Mouse (Mus musculus) ES-Bruce4 (cell line): ENCODE data around the gene Tmem267. TPM values are rescaled to one million over a fixed set of nuclear protein-coding genes. Genes with fewer than 3 reads are reported as not detected.

Source experiments
- H3K27ac ChIP-seq: 2 replicates; pipeline ENCODE4 v1.5.1; 2012; ENCODE audit warnings: low read length, inconsistent platforms; ENCODE audit not compliant: insufficient read depth
- H3K27me3 ChIP-seq: 2 replicates; pipeline ENCODE4 v1.6.1; 2012; ENCODE audit warnings: mild to moderate bottlenecking, low read length, inconsistent platforms; ENCODE audit not compliant: control insufficient read depth, poor library complexity, insufficient read depth, severe bottlenecking
- H3K36me3 ChIP-seq: 2 replicates; pipeline ENCODE4 v1.6.1; 2012; ENCODE audit warnings: inconsistent platforms, mild to moderate bottlenecking, low read length, moderate library complexity; ENCODE audit not compliant: control insufficient read depth, poor library complexity, insufficient read depth, severe bottlenecking
- H3K4me1 ChIP-seq: one replicate; pipeline ENCODE4 v1.8.1; 2011; ENCODE audit warnings: low read length; ENCODE audit not compliant: control insufficient read depth, insufficient read depth
- H3K4me3 ChIP-seq: 2 replicates; pipeline ENCODE4 v1.5.1; 2011; ENCODE audit warnings: low read depth, mild to moderate bottlenecking, low read length
- H3K9ac ChIP-seq: 2 replicates; pipeline ENCODE4 v1.6.1; 2012; ENCODE audit warnings: low read depth, mild to moderate bottlenecking, inconsistent platforms; ENCODE audit not compliant: poor library complexity, severe bottlenecking
- H3K9me3 ChIP-seq: replicated peaks from 2 replicates; pipeline ENCODE4 v1.6.1; 2012; ENCODE audit warnings: mild to moderate bottlenecking, low read length, inconsistent platforms; ENCODE audit not compliant: control insufficient read depth, poor library complexity, insufficient read depth, severe bottlenecking
- CTCF ChIP-seq: IDR thresholded peaks from one replicate; pipeline ENCODE4 v1.8.1; 2011; ENCODE audit warnings: low read depth, low read length
- EP300 ChIP-seq: IDR thresholded peaks from 2 replicates; pipeline ENCODE4 v1.6.1; 2011; ENCODE audit warnings: low read depth, low read length; ENCODE audit not compliant: insufficient read depth
- POLR2A ChIP-seq: IDR thresholded peaks from one replicate; pipeline ENCODE4 v1.8.1; 2011; ENCODE audit warnings: low read length; ENCODE audit not compliant: insufficient read depth
- polyA plus RNA-seq: library from polyadenylated mRNA; stranded (reverse); fragments of >200 nt; gene quantifications from 2 replicates; pipeline ENCODE4 v1.2.4, GENCODE M21; 2011; ENCODE audit warnings: low read depth; ENCODE audit not compliant: missing spikeins, insufficient read depth, insufficient read length

Tmem267 gene
- polyA plus RNA-seq, 1 experiment, result 16.6 TPM

- Histone ChIP-seq H3K27ac (no peak overlapping the region), H3K27me3 (no peaks in the 10 kb centered on the region), H3K9me3 (no peaks in the 10 kb centered on the region), H3K4me3 (no peak overlapping the region), H3K36me3 (no peaks in the 10 kb centered on the region), H3K4me1 (no peaks in the 10 kb centered on the region), H3K9ac (no peak overlapping the region)
- TF ChIP-seq POLR2A (no peak), CTCF (no peak), EP300 (no peak)
These were observed 150.0 kb downstream of the Tmem267 start for GRCm38 (mm10) chr13:119637837-119638236.

GRCm38 (mm10) chr13:119638449-119638848, 150.6 kb downstream of the Tmem267 start:
- Histone ChIP-seq H3K4me3 (no peak overlapping the region), H3K36me3 (no peaks in the 10 kb centered on the region), H3K4me1 (no peaks in the 10 kb centered on the region), H3K9ac (no peak overlapping the region), H3K27me3 (no peaks in the 10 kb centered on the region), H3K27ac (no peak overlapping the region), H3K9me3 (no peaks in the 10 kb centered on the region)
- no peak for TF ChIP-seq EP300
- TF ChIP-seq CTCF, result no peak
- no peak for TF ChIP-seq POLR2A

- TF ChIP-seq EP300, result no peak
- no peak for TF ChIP-seq CTCF
- H3K36me3 ChIP-seq, result no peaks in the 10 kb centered on the region
- no peak overlapping the region for H3K27ac ChIP-seq
- no peaks in the 10 kb centered on the region for H3K4me1 ChIP-seq
- no peaks in the 10 kb centered on the region for H3K27me3 ChIP-seq
- H3K9me3 ChIP-seq, result no peaks in the 10 kb centered on the region
- no peak overlapping the region for H3K9ac ChIP-seq
- H3K4me3 ChIP-seq, result no peak overlapping the region
These were observed 151.5 kb downstream of the Tmem267 start for GRCm38 (mm10) chr13:119639302-119639701.

GRCm38 (mm10) chr13:119640504-119640903, 152.7 kb downstream of the Tmem267 start:
- no peak overlapping the region for H3K4me3 ChIP-seq
- no peak overlapping the region for H3K9ac ChIP-seq
- H3K36me3 ChIP-seq, result no peaks in the 10 kb centered on the region
- no peaks in the 10 kb centered on the region for H3K9me3 ChIP-seq
- H3K27ac ChIP-seq, result no peak overlapping the region
- no peaks in the 10 kb centered on the region for H3K27me3 ChIP-seq
- H3K4me1 ChIP-seq, result no peaks in the 10 kb centered on the region
- TF ChIP-seq POLR2A (no peak), EP300 (no peak), CTCF (no peak)

GRCm38 (mm10) chr13:119641145-119641544, 153.3 kb downstream of the Tmem267 start:
- no peak for TF ChIP-seq EP300
- no peak for TF ChIP-seq POLR2A
- no peak for TF ChIP-seq CTCF

GRCm38 (mm10) chr13:119644769-119645168, 156.9 kb downstream of the Tmem267 start:
- no peaks in the 10 kb centered on the region for H3K27me3 ChIP-seq
- no peaks in the 10 kb centered on the region for H3K4me1 ChIP-seq
- H3K4me3 ChIP-seq, result no peak overlapping the region
- TF ChIP-seq EP300 (no peak), POLR2A (no peak), CTCF (no peak)
- H3K36me3 ChIP-seq, result no peaks in the 10 kb centered on the region
- H3K9ac ChIP-seq, result no peak overlapping the region
- no peak overlapping the region for H3K27ac ChIP-seq
- H3K9me3 ChIP-seq, result no peaks in the 10 kb centered on the region

More at GRCm38 (mm10) chr13:119641145-119641544, 153.3 kb downstream of the Tmem267 start:
- Histone ChIP-seq H3K27me3 (no peaks in the 10 kb centered on the region), H3K9ac (no peak overlapping the region), H3K9me3 (no peaks in the 10 kb centered on the region), H3K27ac (no peak overlapping the region), H3K36me3 (no peaks in the 10 kb centered on the region), H3K4me1 (no peaks in the 10 kb centered on the region), H3K4me3 (no peak overlapping the region)
